Mouse (Mus musculus) cortical plate, adult 2 months (tissue): Measurements from ENCODE around the gene Gpr143.

Experiments used
- CTCF ChIP-seq: fragments of 200-500 bp; IDR thresholded peaks from 2 replicates; pipeline ENCODE4 v1.5.1; 2011; ENCODE audit warnings: mild to moderate bottlenecking, control low read depth, low read length; ENCODE audit not compliant: insufficient read depth; ENCODE audit errors: extremely low read depth
- POLR2A ChIP-seq: fragments of 200-500 bp; IDR thresholded peaks from 2 replicates; pipeline ENCODE4 v1.6.1; 2011; ENCODE audit warnings: mild to moderate bottlenecking, low read length, control low read depth; ENCODE audit not compliant: insufficient read depth; ENCODE audit errors: extremely low read depth

DNA sequence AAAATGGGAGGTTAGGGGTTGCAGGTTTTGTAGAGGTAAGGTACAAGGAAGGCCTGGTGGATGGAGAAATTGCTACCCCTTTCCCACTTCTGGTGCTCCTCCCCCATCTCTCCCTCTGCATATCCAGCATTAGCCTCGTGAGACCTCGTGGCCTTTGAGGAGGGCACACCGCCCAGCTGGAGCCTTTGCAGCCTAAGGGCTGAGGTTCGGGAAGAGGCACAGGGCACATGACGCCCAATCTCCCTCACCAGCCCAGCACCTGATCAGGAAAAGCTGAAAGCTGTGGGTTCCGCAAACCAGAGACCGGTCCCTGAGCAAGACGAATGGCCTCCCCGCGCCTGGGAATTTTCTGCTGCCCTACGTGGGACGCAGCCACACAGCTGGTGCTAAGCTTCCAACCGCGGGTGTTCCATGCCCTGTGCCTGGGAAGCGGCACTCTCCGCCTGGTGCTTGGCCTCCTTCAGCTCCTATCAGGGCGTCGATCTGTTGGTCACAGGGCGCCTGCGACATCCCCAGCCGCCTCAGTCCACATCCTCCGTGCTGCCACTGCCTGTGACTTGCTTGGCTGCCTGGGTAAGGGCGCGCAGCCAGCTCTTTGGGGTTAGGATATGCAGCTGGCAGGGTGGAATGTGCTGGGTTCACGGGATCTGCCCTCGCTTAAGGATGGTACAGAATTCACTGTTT lies at the start of gene Gpr143:
- TF ChIP-seq CTCF (no peak), POLR2A (no peak)
